Mouse (Mus musculus) kidney, embryonic 15.5 days (tissue): ENCODE data around the gene Ccl28. TPM values are rescaled to one million over a fixed set of nuclear protein-coding genes. Genes with fewer than 3 reads are reported as not detected.
"Not testable (repeated sequence)": the region's sequence is repeated elsewhere in the genome, so short reads cannot be mapped to it uniquely, and the experiment has no call there.

Experiments used
- ATAC-seq: fragments of 200-750 bp; cut with Nextera tagmentation; replicated peaks from 2 replicates; pipeline ENCODE4 v1.8.0; 2017; ENCODE audit warnings: moderate TSS enrichment; ENCODE audit not compliant: low FRiP score
- H3K27ac ChIP-seq: fragments of 300-500 bp; sonication (generic); 2 replicates; pipeline ENCODE4 v1.5.1; 2015; ENCODE audit warnings: mild to moderate bottlenecking, inconsistent platforms
- H3K27me3 ChIP-seq: fragments of 300-500 bp; sonication (generic); 2 replicates; pipeline ENCODE4 v1.6.1; 2015; ENCODE audit warnings: inconsistent platforms
- H3K36me3 ChIP-seq: fragments of 300-500 bp; sonication (generic); 2 replicates; pipeline ENCODE4 v1.6.1; 2015; ENCODE audit warnings: inconsistent platforms
- H3K4me1 ChIP-seq: fragments of 300-500 bp; sonication (generic); 2 replicates; pipeline ENCODE4 v1.6.1; 2015; ENCODE audit warnings: inconsistent platforms
- H3K4me2 ChIP-seq: fragments of 300-500 bp; sonication (generic); 2 replicates; pipeline ENCODE4 v1.6.1; 2015; ENCODE audit warnings: moderate library complexity, mild to moderate bottlenecking, inconsistent platforms
- H3K4me3 ChIP-seq: fragments of 300-500 bp; sonication (generic); replicated peaks from 2 replicates; pipeline ENCODE4 v1.5.1; 2015; ENCODE audit warnings: mild to moderate bottlenecking, inconsistent platforms
- H3K9ac ChIP-seq: fragments of 300-500 bp; sonication (generic); 2 replicates; pipeline ENCODE4 v1.6.1; 2015; ENCODE audit warnings: mild to moderate bottlenecking, inconsistent platforms
- H3K9me3 ChIP-seq: fragments of 300-500 bp; sonication (generic); replicated peaks from 2 replicates; pipeline ENCODE4 v1.6.1; 2016; ENCODE audit warnings: inconsistent platforms
- WGBS: fragments of 180-500 bp; shearing (Covaris S2); methylation state at CpG from one replicate; pipeline ENCODE4 v1.1.7; 2015; ENCODE audit warnings: mixed read lengths; 5-methylcytosine and 5-hydroxymethylcytosine counted together
- polyA plus RNA-seq: library from polyadenylated mRNA; unstranded; fragments of >200 nt; fragmentation: Nextera tagmentation; extraction: Ambion mirVana; gene quantifications from 2 replicates; pipeline ENCODE4 v1.2.1, GENCODE M21; 2015

The Ccl28 gene
- polyA plus RNA-seq, 1 experiment from 2014 or later = 0.13 TPM

DNA sequence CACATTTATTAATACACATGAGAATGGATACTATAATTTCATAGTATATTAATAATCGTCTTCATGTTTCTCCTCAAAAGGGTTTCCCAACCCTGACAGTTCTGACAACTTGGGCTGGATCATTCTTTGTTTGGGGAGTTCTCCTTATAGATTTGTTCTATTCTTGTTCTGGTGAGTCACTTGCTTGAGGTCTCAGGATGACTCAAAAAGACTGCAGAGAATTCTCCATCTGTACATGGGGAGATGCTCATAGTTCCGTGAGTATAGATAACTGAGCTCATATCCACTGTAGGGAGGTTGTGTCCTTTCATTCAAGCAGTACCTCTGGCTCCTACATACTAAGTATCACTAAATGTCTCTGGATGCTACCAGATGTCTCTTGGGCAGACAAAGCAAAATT, 31.1 kb downstream of the Ccl28 start:
- Histone ChIP-seq H3K9ac (no peak overlapping the region), H3K4me1 (no peaks in the 10 kb centered on the region), H3K4me3 (no peak overlapping the region), H3K4me2 (no peak overlapping the region), H3K27me3 (no peaks in the 10 kb centered on the region), H3K27ac (no peak overlapping the region), H3K36me3 (no peaks in the 10 kb centered on the region), H3K9me3 (no peaks in the 10 kb centered on the region)
- ATAC-seq = no peak
- 91% methylated on average over 2 of the region's 2 CpGs for WGBS

DNA sequence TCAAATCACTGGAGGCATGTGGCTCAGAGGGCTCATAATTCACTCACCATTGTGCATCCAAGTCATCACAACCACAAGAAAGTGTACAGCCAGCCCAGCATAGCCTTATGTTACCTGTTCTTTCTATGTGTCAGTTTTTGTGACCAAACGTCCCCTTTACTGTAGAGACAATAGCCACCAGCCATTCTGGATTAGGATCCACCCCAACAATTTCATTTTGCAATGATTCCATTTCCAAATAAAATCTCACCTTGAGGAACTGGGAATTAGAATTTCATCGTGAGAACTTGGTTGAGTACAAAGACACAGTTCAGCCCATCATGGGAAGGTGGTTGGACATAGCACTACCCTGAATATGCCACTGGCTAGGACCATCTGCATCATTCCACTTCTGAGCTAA, 32.6 kb downstream of the Ccl28 start:
- no peak for ATAC-seq

DNA sequence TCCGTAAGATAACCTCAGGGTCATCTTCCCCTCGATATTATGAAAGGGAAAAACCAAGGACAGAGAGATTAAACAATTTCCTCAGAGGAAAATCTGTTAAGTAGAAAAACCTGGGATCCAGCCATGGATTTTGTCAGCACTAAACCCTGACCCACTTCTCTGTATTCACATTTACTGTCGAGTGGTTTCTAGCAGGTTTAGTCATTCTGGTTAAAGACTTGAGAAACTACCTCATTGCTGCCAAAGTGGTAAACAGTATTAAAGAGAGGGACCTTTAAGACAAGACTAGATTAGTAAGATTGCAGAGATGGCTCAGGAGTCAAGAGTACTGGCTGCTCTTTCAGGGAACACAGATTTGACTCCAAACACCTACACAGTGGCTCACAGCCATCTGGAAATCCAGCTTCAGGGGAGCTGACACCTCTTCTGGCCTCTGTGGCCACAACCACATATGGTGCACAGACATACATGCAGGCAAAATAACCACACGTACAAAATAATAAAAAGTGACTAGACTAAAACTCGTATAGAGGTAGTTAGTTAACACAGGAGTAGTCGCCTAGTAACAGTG, 33.3 kb downstream of the Ccl28 start:
- Histone ChIP-seq H3K27ac (no peak overlapping the region), H3K4me1 (no peaks in the 10 kb centered on the region), H3K9me3 (no peaks in the 10 kb centered on the region), H3K9ac (no peak overlapping the region), H3K4me3 (no peak overlapping the region), H3K4me2 (no peak overlapping the region), H3K27me3 (no peaks in the 10 kb centered on the region), H3K36me3 (no peaks in the 10 kb centered on the region)
- 75% methylated on average over 6 of the region's 6 CpGs for WGBS
- ATAC-seq = no peak

More for the DNA sequence above, 32.6 kb downstream of the Ccl28 start:
- Histone ChIP-seq H3K36me3 (no peaks in the 10 kb centered on the region), H3K27ac (no peak overlapping the region), H3K9me3 (no peaks in the 10 kb centered on the region), H3K4me2 (no peak overlapping the region), H3K27me3 (no peaks in the 10 kb centered on the region), H3K9ac (no peak overlapping the region), H3K4me1 (no peaks in the 10 kb centered on the region), H3K4me3 (no peak overlapping the region)
- WGBS = 84% methylated on average over 2 of the region's 2 CpGs

DNA sequence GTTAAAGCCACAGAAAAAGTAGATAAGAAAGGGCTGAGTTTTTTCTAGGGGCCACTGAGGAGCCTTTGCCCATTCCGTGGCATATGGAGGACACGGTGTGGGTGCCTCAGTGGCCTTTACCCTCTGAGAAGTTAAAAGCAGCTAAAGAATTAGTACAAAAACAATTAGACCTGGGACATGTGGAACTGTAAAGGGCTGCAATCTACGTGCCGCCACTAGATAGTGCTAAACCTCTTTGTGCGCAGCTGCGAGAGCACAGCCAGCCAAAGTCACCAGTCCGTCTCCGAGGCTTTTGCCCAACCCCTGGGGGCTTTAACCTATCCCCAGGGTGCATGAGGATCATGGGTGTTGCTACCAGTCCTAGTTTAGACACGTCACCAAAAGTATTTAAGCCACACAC, 37.8 kb downstream of the Ccl28 start:
- not testable (repeated sequence) for H3K27ac ChIP-seq, H3K4me1 ChIP-seq, ATAC-seq, H3K9me3 ChIP-seq, H3K27me3 ChIP-seq, H3K9ac ChIP-seq, H3K4me3 ChIP-seq, H3K36me3 ChIP-seq, H3K4me2 ChIP-seq
- 86% methylated on average over 5 of the region's 9 CpGs for WGBS

DNA sequence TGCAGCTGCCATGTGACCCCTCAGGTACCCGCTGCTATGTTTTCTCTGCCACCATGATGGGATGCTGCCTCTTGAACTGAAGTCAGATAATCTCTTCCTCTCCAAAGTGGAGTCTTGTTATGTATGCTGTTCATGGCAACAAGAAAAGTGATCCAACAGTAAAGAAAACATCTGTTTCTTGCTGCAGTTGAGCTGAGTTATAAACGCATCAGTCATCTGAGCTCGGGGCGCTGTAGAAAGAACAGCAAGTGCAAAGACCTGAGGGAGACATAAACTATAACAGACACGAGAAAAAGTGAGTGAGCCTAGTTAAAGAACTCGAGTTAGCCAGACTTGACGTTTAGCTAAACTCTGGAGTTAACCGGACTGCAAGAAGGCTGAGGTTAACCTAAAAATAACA, 55.2 kb downstream of the Ccl28 start:
- H3K9me3 ChIP-seq = no peaks in the 10 kb centered on the region
- ATAC-seq = no peak
- H3K9ac ChIP-seq = no peak overlapping the region
- H3K36me3 ChIP-seq = no peaks in the 10 kb centered on the region
- H3K4me3 ChIP-seq = no peak overlapping the region
- H3K4me1 ChIP-seq = 0 out of 2 replicates have a peak, but pooled peaks cover 4% of the 10 kb centered on the region
- H3K27ac ChIP-seq = 0 out of 2 replicates have a peak overlapping the region, but pooled peaks have one; percentile 18
- no peak overlapping the region for H3K4me2 ChIP-seq
- WGBS = 35% methylated on average over 8 of the region's 8 CpGs
- no peaks in the 10 kb centered on the region for H3K27me3 ChIP-seq

DNA sequence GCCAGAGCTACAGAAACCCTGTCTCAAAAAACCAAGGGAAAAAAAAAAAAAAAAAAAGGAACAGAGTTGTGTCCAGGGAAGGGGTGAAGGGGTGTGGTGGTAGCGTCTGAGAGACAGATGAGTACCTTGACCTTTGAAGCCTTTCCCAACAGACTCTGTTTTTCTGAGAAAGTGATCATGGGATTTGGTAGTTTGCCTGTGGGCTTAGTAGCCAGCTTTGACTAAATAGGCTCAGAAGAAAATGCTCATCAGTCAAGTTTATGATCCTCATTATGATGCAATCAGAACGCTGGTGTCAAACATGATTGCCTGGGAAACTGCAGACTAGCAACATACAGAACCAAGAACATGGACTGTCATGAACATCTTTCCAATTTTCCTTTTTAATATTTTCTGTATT, 56.1 kb downstream of the Ccl28 start:
- Histone ChIP-seq H3K4me2 (no peak overlapping the region), H3K36me3 (no peaks in the 10 kb centered on the region), H3K9me3 (no peaks in the 10 kb centered on the region), H3K27me3 (no peaks in the 10 kb centered on the region), H3K9ac (no peak overlapping the region), H3K4me3 (no peak overlapping the region), H3K27ac (no peak overlapping the region), H3K4me1 (0 out of 2 replicates have a peak, but pooled peaks cover 10% of the 10 kb centered on the region)
- 28% methylated on average over 2 of the region's 2 CpGs for WGBS
- ATAC-seq = no peak

DNA sequence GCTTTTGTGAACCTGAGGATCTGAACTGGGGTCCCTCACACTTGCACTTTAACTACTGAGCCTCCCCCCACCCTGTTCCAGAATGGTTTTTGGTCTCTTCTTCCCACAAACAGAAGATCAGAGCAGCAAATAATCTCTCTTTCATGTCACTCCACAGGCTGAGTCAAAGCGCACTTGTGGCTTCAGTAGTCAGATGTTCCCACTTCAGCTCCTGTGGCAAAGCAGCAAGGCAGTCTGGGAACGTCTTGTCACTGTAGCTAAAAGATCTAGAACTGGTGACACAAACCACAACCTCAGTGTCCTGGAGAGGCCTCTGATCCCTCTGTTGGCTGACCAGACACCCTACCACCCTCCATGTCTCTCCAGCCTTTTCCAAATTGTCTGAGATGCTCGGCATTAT, 57.5 kb downstream of the Ccl28 start:
- H3K9me3 ChIP-seq = no peaks in the 10 kb centered on the region
- no peak overlapping the region for H3K9ac ChIP-seq
- no peak overlapping the region for H3K4me2 ChIP-seq
- H3K27ac ChIP-seq = no peak overlapping the region
- no peaks in the 10 kb centered on the region for H3K27me3 ChIP-seq
- H3K36me3 ChIP-seq = no peaks in the 10 kb centered on the region
- WGBS = 62% methylated on average over 3 of the region's 3 CpGs
- no peak overlapping the region for H3K4me3 ChIP-seq
- 0 out of 2 replicates have a peak, but pooled peaks cover 10% of the 10 kb centered on the region for H3K4me1 ChIP-seq
- ATAC-seq = no peak

DNA sequence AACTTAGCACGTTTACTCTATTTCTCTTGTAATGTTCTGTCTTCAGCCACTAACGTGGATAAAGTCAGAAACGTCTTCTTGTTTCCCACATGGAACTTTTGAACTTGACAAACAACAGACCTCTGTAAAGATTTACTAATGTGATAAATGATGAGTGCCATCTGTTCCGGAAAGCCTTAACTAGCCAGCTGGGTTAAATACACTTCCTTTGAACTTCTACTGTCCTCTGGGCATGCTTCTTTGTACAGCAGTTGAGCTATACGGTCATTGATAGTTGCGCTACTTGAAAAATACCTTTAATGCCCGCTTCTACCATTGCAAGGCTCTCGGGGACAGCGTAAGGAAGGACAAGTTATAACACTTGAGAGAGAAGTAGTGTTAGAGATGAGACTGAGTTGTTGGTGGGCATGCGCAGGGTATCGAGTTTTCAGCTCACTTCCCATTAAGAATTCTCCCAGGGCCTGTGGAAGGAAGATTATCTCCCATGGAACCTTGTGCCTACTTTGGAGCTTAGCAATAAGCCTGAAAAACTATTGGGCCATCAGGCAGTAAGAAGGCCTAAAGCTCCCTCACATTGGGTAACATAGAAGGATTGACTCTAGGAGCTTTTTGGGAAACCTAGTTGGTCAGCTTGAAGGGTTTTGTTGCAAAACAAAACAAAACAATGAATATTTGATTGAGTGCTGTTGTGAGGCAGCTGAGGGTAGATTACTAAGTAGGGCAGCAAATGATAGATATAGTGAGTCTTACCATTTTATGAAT, 61.0 kb downstream of the Ccl28 start:
- Histone ChIP-seq H3K36me3 (no peaks in the 10 kb centered on the region), H3K4me2 (no peak overlapping the region), H3K27me3 (no peaks in the 10 kb centered on the region), H3K4me3 (no peak overlapping the region), H3K9me3 (no peaks in the 10 kb centered on the region), H3K9ac (no peak overlapping the region), H3K27ac (no peak overlapping the region), H3K4me1 (0 out of 2 replicates have a peak, but pooled peaks cover 11% of the 10 kb centered on the region)
- ATAC-seq = no peak
- 61% methylated on average over 11 of the region's 11 CpGs for WGBS

DNA sequence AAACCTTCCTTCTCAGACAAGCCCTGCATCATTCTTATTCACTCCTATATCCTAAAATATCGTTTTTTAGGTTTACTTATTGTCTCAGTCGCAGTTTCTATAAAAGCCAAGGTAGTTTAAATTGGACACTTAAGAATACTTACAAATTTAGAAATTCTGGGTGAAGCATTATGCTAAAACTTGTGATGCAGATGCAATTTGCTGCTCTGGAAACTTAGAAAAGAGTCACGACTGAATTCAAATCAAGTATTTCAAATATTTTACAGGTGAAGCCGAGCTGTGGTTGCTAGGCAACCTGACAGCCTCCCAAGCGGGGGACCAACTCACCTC, 66.1 kb downstream of the Ccl28 start:
- peak overlapping the region; percentile 97 for H3K4me3 ChIP-seq
- no peaks in the 10 kb centered on the region for H3K9me3 ChIP-seq
- H3K9ac ChIP-seq = no peak overlapping the region
- no peak for ATAC-seq
- H3K36me3 ChIP-seq = peaks cover 9% of the 10 kb centered on the region; the same call in 1 of the 2 replicates
- WGBS = 10% methylated on average over 5 of the region's 5 CpGs
- 0 out of 2 replicates have a peak overlapping the region, but pooled peaks have one; percentile 22 for H3K27ac ChIP-seq
- H3K4me1 ChIP-seq = peaks cover 25% of the 10 kb centered on the region
- no peaks in the 10 kb centered on the region for H3K27me3 ChIP-seq
- peak overlapping the region; percentile 58 for H3K4me2 ChIP-seq

DNA sequence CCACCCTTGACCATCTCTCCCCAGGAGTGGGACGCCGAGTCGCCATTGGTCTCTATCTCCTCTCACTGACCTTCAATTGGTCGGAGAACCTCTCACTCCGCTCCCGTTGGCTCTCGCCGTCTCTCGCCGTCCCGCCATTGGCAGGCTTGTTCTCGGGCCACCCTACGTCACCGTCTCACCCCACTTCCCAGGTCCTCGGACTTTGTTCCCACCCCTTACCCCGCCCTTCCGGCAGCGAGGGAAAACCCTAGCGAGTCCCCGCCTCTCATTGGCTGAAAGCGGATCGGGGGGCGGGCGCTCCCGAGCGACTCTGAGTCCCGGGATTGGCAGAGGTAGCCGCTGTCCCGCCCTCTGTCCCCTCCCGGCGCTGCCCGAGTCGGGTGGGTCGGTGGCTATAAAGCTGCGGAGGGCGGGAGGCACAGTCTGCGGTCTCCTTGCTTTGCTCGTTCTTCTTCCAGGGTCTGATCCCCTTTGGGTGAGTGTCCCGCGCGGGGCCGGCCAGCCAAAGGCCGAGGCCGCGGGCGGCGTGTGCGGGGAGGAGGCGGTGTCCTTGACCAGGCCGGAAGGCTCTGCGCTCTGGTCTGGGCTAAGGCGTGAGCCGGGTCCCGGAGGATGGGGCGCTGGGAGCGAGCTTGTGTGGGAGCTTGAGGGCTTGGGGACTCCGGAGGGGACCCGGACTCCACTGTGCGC, 66.6 kb downstream of the Ccl28 start, which contains the start of gene Hmgcs1:
Gene Hmgcs1 (plus strand): TSS at position 341 of the 690 bp plus-strand sequence.
- Histone ChIP-seq H3K4me1 (peaks cover 27% of the 10 kb centered on the region), H3K36me3 (peaks cover 12% of the 10 kb centered on the region; the same call in 1 of the 2 replicates), H3K4me3 (peak within 1 kb of the TSS; percentile 97), H3K9me3 (no peaks in the 10 kb centered on the region), H3K4me2 (peak within 1 kb of the TSS; percentile 71), H3K27me3 (no peaks in the 10 kb centered on the region), H3K9ac (peak within 1 kb of the TSS; percentile 94), H3K27ac (peak within 1 kb of the TSS; percentile 99)
- ATAC-seq = peak; percentile 99
- WGBS = under 1% methylated on average over 59 of the region's 59 CpGs

DNA sequence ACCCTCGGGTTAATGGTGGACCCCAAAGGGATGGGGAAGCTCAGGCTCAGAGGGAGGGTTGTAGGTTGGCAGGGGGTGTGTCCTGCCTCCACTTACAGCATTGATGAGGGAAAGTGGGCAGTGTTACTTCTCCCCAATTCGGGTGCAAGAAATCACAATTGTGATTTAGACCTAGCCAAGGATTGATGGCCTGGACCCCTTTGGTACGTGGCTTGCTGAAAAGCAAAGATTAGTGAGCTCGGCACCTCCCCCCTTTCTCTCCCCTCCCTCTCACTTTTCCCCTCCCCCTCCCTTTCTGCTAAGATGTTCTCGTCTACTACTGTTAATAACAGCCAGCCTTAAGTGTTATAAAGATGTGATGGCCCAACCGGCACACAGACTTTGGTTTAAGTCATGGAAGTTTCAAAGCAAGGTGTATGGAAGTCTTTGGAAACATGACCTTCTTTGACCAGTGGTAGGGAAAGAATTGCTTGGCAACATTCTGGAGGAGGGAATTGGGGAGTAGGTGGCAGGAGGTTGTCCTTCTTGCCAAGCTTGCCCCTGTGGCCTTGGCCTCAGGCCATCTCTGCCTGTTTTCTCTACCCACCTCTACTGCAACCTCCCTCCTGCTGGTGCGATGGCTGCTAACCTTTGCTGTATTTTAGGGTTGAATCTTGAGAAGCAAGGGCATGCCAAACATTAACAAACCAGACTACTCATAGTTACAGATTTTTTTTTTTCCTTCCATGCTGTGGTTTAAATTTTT, 67.4 kb downstream of the Ccl28 start:
- peaks cover 12% of the 10 kb centered on the region; the same call in 1 of the 2 replicates for H3K36me3 ChIP-seq
- WGBS = 2% methylated on average over 7 of the region's 7 CpGs
- no peaks in the 10 kb centered on the region for H3K9me3 ChIP-seq
- peak overlapping the region; percentile 71 for H3K4me2 ChIP-seq
- no peak; the same call in 1 of the 2 replicates for ATAC-seq
- no peaks in the 10 kb centered on the region for H3K27me3 ChIP-seq
- peak overlapping the region; percentile 94 for H3K9ac ChIP-seq
- H3K4me3 ChIP-seq = peak overlapping the region; percentile 97
- peaks cover 31% of the 10 kb centered on the region for H3K4me1 ChIP-seq
- H3K27ac ChIP-seq = peak overlapping the region; percentile 99
